Mouse (Mus musculus) MEL-GATA-1-ER (cell line): ENCODE measurements around the gene Frs2.
"Not testable (repeated sequence)": the region's sequence is repeated elsewhere in the genome, so short reads cannot be mapped to it uniquely, and the experiment has no call there.

ENCODE experiments used
- DNase-seq: peaks from one replicate; pipeline ENCODE4 v3.0.0-alpha.2; 2012; ENCODE audit warnings: low read depth; ENCODE audit errors: extremely low read depth

Frs2 gene

DNA sequence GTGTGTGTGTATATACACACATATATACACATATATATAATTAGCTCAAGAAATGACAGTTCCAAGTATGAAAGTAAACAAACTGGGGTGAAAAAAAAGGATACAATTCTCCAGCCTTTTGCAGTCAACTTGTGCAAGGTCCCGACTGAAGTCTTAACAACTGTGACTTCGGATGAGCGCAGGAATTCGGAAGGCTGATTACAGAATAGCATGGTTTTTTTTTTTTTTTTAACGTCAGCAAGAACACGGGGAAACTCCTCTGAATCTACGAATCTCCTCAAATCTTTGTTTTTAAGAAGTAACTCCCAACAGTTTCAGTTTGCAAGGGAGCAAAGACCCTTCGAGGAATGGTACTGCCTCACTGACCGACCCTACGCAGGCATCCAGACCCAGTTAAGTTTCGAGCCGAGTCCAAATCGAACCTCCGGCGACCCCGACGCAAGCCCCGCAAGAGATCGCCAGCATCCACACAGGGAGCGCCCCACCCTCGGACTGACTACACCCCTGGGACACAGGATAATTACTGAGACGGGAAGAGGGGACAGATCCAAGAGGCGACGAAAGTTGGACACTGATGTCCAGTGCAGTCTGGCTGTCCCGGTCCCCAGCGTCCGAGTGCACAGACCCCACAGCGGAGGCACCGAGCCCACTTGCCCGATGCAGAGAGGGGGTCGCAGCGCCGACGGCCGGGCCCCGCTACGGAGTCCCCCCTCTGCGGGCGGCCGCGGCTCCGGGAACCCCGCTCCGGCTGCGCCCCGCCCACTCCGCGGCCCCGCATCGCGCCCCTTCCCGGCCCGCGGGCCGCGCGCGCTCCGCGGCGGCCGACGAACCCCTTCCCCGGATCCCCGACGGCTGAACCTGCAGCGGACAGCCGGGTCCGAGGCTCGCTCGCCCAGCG lies 622 bp downstream of the Frs2 start:
- no peak for DNase-seq

DNA sequence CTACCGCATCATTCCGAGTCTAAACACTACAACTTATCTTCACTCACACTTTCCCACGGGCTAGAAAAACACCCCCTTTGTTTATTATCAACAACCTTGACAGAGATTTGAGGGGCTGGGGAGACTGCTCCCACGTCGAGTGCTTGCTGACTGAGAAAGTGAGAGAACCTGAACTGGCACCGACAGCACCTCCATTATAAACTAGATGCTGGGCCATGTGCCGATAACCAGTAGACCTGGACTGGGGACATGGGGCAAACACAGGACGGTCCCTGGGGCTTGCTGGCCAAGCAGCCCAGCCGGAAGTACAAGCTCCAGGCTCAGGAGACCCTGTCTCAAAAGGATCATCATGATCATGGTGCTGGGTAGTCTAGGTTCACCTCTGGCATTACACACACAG lies 1.9 kb downstream of the Frs2 start:
- DNase-seq: no peak

GRCm38 (mm10) chr10:117145546-117146265 lies 2.6 kb downstream of the Frs2 start:
- DNase-seq: peak; percentile 40

- no peak for DNase-seq
These were observed 3.7 kb downstream of the Frs2 start for GRCm38 (mm10) chr10:117144628-117145027.

DNA sequence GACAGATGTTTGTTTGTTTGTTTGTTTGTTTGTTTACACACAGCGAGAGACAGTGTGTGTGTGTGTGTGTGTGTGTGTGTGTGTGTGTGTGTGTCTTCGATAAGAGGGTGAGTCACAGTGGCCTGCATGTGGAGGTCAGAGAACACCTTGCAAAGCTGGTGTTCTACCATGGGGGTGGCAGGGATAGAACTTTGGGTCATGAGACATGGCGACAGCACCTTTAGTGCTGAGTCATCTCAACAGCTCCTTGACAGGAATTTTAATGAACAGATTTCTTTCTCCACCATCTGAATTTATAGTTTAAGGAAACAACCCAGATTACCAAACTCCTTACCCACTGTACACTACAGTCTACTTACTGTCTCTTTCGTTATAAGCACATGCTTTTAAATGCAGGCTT lies 4.3 kb downstream of the Frs2 start:
- DNase-seq: no peak

DNA sequence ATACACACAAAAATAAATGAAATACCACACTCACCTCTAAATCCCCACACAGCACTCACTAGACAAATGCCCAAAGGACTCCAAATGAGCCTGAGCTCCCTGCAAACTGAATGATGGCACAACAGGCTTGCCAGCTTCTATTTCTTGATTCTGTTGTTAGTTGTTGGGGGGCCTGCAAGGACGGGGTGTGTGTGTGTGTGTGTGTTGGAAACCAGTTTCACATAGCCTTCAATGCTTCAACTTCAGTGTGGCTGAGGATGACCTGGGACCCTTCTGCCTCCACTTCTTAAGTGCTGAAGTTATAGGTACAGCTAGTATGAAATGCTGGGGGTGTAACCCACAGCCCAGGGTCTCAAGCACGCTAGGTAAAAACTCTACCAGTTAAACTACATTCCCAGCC lies 5.0 kb downstream of the Frs2 start:
- no peak for DNase-seq

DNA sequence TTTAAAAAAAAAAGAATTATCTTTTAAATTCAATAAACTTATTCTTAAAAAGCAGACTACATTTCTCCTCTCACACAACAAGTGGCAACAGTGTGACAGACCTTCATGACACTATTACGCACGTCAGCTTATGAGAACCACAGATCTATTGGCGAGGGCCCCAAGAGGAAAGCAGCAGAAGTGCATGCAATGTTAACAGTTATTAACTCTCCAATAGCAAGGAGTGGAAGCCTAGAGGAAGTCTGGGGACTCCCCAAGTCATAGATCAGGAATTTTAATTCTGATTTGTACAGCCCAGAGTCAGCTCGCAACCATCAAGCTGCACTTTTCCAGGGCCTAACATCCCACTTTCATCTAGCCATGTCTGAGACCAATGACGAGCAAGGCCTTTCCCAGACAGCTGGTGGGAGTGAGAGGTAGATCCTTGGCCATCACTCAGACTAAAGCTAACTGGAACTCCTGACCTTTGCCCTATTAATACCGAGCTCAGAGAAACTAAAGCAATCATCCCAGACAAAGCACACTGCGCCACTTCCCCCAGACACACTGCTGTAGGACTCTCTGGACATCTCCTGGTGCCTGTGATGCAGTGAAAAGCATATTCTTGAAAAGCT lies 6.3 kb downstream of the Frs2 start:
- DNase-seq: no peak

- DNase-seq: not testable (repeated sequence)
These were observed 16.8 kb downstream of the Frs2 start for GRCm38 (mm10) chr10:117131506-117131905.

DNA sequence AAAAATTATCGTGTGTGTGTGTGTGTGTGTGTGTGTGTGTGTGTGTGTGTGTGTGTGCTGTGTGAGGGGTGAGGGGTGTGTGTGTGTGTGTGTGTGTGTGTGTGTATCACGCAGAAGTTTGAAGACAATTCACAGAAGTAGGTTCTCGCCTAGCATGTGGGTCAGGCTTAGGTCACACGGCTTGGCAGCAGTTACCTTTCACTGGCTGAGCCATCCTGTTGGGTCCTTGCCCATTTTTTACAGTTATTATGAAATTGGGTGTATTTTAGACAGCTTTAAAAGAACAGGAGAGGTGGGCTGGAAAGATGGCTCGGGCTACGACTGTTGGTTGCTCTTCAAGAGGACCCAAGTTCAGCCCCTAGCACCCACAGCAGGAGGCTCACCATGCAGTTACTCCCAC lies 18.3 kb downstream of the Frs2 start:
- DNase-seq: no peak

GRCm38 (mm10) chr10:117128693-117129092 lies 19.6 kb downstream of the Frs2 start:
- DNase-seq: no peak

DNA sequence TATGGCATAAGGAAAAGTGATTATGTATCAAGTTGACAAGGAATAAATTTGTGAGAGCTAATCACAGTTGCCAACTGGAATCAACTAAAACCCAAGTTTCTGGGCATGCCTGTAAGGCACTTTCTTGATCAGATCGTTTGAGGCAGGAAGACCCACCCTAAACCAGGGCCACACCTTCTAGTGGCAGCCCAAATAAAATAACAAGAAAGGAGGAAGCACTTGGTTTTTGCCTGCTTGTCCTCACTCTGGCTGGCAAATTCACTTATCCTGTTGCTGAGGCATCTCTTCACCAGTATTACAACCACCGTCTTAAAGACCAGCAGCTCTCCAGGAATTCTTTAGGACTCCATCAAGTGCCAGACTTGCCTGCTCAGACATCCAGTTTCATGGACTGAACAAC lies 20.9 kb downstream of the Frs2 start:
- no peak for DNase-seq

DNA sequence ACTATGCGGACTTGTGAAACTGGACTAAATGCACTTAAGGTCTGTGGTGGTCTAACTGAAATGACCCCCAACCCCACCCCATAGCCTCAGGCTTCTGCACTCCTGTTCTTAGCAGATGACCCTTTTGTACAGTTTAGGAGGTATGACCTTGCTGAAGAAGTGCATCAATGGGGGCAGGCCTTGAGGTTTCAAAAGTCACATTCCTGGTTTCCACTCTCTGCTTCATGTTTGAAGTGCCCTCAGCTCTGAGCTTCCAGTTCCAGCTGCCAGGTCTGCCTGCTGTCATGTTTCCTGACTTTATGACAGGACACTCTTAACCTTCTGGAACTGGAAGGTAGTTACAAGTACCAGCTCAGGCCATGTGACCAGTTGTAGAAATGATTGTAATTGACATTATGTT lies 21.6 kb downstream of the Frs2 start:
- DNase-seq: no peak

DNA sequence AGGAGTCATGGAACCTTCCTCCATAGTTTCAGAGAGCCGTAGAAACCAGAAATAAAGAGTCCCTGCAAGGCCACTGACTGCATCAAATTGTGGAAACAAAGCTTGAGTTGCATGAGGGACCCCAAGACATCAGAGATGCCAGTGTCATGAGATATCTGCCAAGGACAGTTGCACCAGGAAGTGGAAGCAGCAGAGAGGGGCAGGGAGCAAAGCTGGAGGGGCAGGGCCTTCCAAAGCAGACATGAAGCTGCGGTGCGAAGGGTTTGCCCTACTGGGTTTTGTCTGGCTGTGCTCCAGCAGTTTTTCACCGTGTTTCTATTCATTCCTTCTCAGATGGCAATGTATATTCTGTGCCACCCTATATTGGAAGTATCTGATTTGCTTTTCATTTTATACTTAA lies 22.1 kb downstream of the Frs2 start:
- no peak for DNase-seq

- DNase-seq: no peak
These were observed 26.9 kb downstream of the Frs2 start for GRCm38 (mm10) chr10:117121448-117121847.

GRCm38 (mm10) chr10:117120051-117120666 lies 28.2 kb downstream of the Frs2 start:
- DNase-seq: no peak

DNA sequence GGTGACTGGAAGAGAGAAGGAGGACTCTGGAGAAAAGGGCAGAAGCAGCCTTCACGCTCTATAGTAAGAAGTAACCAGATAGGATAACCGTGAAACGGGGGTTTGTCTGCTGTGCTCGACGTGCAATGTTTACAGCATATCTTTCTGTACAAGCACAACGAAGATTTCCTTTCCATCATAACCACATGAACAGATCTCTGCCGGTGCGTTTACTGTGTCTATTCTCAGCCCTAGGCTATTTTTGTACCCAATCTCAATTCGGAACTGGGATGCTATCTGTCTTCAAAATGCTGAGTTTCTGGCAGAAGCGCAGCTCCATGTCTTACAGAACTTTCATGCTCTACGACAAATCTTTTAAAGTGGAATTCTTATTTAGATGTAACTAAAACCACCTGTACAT lies 28.8 kb downstream of the Frs2 start:
- no peak for DNase-seq

DNA sequence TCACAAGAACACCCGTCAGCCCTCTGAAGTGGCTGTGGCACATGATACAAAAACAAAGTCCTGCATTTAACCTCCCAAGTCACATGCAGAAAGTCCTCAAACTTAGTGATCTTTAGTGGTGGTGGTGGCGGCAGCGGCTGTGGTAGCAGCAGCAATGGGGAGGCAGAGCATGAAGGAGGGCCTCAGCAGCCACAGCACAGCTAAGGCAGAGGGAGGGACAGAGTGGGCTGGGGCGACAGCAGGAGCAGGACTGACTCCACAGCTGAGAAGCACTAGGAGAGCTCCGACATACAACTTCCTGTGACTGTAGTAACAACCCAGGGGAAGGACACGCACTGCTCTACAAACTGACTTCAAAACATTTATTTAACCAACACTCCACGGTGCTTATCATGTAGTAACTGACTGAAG lies 29.9 kb downstream of the Frs2 start:
- no peak for DNase-seq

DNA sequence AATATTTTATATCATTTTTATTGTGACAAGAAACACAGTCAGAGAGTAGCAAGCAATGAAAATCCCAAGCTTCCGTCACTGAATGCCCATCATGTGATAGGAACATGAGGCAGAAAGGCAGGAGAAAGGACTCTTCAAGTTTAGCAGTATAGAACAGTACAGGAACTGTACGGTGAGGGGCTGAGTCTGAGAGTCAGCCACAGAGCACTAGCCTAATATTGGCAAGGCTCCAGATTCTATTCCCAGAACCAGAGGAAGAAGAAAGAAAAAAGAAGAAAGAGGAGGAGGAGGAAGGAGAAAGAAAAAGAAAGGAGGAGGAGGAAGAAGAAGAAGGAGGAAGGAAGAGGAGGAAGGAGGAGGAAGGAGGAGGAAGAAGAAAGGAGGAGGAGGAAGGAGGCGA lies 32.7 kb downstream of the Frs2 start:
- DNase-seq: no peak

DNA sequence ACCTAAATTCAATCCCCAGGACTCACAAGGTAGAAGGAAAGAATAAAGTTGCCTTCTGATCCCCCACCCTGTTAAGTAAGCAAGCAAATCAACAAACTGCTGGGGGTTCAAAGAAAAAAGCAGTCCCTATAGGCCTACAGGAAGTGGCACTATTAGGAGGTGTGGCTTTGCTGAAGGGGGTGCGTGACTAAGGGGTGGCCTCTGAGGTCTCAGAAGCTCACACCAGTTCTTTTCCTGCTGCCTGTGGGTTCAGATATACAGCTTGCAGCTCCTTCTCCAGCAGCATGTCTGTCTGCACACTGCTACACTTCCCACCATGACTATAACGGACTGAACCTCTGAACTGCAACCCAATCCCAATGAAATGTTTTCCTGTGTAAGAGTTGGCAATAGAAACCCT lies 35.8 kb downstream of the Frs2 start:
- no peak for DNase-seq

DNA sequence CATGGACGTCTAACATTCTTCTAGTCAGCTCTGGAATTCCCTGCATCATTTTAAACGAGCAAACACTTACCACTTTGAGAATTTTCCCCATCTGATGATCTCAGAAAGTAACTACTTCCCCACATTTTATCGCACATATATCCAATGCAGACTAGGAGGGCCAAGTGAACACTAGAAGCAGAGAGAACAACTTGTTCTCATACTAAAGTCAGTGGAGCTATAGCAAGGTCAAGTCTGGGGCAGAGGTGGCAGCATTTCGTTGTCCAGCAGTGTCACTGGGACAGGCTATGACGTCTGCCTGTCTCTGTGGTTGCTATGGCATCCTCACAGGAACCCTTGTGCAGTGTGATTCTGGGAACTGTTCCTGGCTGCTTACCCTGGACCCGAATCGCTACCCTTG lies 36.9 kb downstream of the Frs2 start:
- DNase-seq: no peak

GRCm38 (mm10) chr10:117110271-117110670 lies 38.1 kb downstream of the Frs2 start:
- DNase-seq: no peak

DNA sequence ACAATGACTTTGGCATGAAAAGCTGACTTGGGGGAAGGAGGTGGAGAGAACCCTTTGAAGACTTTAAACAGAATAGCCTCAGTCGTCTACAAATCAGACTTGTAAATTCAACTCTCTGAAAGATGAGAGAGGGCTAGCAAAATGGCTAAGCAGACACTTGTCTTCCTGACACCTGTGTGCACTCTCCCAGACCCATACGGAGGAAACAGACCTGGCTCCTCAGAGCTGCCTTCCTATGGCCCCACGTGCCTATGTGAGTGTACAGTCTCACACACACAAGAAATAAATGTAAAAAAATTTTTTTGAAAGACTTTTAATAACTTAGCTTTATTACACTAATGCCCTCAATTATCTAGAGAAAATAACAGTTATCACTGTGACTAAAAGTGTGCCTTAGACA lies 41.6 kb downstream of the Frs2 start:
- no peak for DNase-seq
